Mouse (Mus musculus) induced T-regulatory cell, adult 2 months (primary cell): ENCODE measurements around the gene Zfp60.
A peak's percentile ranks its signal among the peaks of the same experiment; 100 is the strongest.

ENCODE experiments used
- DNase-seq: peaks from one replicate; pipeline ENCODE4 v3.0.0-alpha.2; 2012; ENCODE audit warnings: low read depth

The Zfp60 gene

DNA sequence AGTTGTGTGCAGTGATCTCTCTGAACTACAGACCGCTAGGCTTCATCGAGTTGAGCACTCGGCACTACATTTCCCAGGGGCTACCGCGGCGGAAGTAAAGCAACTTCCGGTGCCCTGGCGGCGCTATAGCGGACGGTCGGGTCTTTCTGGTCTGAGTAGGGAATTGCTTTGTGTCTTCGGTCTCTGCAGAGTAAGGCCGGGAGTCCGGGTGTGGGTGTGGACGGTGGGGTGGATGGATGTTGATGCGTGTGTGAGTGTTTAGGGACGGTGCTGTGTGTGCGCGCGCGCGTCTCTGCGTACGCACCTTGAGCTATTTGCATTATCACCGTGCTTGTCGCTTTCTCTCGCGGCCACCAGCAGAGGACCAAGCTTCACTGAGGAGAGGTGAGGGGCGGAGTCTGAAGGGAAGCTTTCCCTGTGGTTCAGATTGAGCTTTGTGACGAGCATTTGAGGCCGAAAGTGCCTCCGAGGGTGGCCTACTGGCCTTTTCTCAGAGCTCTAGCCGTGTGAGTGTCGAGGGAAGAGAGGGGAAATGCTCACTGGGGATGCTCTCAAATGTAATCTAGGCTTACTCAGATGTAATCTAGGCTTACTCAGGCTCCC, at the start of gene Zfp60:
Zfp60 (plus strand) TSS at position 109 of the 603 bp plus-strand sequence.
- peak; percentile 94 for DNase-seq

DNA sequence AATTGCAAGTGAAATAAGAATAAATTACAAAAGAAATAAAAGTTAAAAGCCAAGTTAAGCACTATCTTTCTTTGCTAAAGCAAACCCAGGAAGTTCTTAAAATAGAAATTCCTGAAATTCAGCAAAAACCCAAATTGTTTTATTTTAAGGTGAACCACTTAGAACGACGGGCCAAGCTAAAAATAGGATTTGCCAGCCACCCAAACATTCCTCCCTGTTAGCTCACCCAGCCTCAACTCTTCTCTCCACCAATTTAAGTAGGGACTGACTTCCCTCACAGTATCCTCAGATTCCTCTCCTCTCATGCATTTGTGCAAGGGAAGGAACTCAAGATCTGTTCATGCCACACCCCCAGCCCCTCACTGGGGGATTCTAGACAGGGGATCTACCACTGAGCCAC, 48.0 kb upstream of the Zfp60 start:
- no peak for DNase-seq

DNA sequence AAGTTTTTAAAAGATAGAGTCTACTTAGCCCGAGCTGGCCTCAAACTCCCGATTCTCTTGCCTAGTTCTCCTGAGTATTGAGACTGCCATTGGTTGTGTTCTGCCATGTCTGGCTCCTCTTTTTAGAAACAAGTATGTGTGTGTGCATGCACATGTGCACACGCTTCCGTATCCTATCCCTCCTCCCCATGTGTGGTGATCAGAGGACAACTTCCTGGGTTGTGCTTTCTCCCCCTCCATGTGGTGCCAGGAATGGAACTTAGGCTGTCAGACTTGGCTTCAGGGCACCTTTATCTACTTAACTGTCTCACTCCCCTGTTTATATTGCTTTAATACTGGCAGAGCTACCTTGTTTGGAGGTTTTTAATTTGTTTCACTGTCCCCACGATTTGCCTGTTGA, 46.0 kb upstream of the Zfp60 start:
- DNase-seq, result no peak

DNA sequence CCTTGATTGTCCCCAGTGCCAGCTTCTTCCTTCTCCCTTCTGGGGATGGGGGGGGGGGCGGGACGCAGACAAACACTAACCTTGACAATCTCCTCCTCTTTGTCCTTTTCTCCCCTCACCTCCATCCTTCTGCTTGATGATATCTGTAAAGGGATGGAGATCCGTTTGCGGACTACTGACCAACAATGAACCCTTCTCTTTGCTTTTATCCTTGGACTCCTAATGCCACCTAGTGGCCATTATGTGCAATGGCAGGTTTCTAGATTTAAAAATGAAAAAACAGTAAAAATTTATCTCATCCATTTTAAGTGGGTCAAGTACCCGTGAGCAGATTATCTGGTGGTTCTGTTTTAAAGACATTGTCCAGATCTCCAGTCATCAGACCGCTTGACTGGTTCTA, 45.5 kb upstream of the Zfp60 start:
- DNase-seq, result peak; percentile 67

DNA sequence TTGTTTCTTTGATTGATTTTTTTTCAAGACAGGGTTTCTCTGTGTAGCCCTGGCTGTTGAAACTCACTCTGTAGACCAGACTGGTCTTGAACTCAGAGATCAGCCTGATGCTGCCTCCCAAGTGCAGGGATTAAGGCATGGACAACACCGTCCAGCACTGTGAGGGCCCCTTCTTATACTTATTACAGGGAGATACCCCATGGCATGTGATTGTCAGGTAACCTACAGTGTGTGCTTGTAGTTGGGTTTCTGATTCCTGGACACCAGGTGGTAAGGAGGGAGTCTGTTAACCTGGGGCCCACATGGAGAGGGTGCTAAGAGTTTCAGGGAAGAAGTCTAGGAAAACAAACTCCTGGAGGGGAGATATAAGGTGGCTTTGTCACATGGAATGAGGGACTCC, 44.1 kb upstream of the Zfp60 start:
- DNase-seq, result no peak

DNA sequence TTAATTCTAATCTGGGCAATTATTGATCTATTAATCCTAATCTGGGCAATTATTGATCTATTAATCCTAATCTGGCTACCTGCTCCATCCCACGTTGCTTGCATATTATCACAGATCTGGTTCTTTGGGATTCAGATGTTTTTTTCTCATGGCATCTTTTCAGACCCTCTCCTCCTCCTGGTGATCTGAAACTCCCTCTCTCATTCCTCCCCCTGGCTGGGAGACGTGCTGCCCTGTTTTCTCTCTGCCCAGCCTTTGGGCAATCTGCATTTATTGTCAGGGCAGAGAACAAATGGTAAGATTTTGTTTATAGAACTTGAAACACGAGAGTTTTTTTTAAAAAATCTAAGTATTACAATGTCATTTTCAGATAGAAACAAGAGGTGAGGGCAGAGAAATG, 43.4 kb upstream of the Zfp60 start:
- DNase-seq, result no peak

DNA sequence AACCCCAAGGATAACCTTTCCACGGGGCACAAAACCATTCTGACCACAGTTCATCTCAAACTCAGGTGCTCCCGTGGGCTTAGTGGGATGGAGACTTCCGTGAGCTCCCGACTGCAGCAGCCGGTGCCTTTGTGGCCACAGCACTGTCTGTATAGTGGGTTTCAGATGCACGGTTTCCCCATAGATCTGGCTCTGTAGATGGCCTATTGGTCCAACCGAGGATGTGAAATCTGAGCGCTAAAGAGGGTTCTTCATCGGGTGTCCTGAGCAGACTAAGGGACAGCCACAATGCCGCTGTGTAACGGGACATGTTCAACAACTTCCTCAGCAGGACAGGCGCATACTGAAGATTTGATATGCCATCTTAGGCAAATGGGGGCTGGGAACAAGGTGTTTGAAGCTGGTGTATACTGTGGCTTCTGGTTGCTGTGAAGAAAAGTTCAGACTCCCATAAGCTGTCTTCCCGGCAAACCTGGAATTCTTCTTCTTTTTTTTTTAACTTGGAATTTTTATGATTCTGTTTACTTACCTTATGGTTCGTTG, 42.9 kb upstream of the Zfp60 start:
- DNase-seq, result no peak

DNA sequence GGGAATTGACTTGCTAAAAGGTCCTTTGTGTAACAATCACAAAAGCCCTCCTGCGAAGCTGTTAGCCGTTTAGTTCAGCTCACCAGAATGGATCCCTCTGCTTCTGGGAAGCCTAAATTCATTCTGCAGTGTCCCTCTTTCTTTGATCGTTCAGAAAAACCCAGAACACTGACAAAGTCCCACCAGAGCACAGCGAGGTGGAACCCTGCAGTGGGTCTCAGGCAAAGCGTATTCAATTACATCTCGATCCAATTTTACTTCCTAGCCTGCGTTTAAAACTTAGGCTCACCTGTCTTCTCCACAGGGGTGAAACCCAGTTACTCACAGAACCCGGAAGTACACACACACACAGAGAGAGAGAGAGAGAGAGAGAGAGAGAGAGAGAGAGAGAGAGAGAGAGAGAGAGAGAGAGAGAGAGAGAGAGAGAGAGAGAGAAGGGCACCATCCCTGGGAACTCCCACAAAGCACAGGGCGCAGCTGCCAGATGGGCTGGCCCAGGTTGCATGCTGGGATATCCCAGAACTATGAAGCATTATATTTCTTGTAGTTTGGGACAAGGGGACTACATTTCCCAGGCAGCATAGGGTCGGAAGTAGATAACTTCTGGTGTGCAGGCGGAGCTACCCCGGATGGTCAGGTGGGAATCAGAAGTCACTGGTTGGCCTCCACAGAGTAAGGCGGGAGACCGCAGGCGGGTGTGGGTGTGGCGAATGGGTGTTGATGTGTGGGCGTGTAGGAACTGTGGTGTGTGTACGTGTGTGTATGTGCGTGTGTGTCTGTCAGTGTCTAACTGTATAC, 42.2 kb upstream of the Zfp60 start, which contains the start of gene Zfp607b:
Zfp607b (plus strand) TSS at position 526 of the 798 bp plus-strand sequence.
- peak; percentile 97 for DNase-seq

DNA sequence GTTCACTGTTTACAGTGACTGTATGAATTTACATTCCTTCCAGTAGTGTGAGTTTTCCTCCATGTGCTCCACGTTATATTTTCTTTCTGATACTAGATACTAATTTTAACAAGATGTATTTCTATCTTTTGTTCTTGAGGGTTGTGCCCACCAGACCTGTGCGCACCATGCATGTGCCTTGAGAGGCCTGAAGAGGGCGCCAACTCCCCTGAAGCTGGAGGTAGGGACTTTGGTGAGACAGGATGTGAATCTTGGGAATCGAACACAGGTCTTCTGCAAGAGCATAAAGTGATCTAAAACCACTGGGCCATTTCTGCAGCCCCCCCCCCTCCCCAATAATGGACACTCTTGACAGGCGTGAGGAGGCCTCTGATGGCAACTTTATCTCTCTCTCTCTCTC, 40.1 kb upstream of the Zfp60 start:
- peak; percentile 73 for DNase-seq

DNA sequence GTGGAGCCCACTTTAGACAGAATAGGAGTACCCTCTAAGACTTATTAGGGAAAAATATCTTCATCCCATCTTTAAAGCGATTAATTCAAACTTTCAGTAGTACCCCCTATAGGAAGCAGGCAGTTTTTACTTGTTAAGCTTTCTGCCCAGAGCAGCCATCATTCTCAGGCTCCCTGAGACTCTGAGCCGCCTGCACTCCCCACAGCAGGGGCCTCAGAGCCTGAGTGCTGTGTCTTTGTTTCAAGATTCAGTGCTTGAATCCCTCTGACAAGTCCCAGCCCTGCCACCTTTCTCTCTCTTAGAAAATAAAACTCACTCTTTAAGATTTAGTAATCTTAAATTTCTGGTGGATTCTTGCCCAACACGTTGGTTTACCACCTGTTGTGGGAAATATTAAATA, 34.5 kb upstream of the Zfp60 start:
- DNase-seq, result no peak

DNA sequence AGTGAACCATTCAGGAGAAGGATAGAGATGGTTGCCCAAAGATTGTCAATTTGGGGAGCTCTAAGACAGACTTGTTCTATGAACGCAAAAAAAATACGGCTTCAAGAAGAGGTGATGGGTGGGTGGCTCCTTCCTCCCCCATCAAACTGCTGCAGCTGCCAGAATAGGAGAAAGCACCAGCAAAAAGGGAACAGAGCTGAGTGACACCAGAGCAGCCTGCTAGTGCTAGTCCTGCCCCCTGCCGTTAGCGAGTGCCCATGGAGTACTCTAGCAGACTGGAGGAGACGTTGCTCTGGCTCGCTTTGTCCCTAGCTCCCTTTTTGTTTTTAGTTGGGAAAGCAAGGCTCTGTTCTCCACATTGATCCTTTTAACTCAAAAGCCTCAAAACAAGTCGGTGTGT, 20.8 kb upstream of the Zfp60 start:
- DNase-seq, result no peak

DNA sequence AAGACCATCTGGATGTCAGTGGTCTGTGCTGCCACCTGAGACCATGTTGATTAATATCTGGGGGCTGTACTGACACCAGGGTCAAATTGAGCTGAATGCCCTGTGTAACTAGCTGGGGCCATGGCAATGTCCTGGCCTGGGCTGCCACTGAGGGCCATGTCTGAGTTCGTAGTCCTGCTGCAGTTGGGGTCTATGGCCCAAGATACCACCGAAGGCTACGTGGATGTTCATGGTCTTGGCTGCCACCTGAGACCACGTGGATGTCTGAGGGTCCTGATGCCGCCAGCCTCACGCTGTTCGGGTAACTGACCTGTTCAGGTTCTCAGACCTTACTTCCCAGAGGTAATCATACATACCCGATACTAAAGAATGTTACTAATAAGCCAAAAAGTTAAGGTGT, 9.2 kb upstream of the Zfp60 start:
- no peak for DNase-seq

DNA sequence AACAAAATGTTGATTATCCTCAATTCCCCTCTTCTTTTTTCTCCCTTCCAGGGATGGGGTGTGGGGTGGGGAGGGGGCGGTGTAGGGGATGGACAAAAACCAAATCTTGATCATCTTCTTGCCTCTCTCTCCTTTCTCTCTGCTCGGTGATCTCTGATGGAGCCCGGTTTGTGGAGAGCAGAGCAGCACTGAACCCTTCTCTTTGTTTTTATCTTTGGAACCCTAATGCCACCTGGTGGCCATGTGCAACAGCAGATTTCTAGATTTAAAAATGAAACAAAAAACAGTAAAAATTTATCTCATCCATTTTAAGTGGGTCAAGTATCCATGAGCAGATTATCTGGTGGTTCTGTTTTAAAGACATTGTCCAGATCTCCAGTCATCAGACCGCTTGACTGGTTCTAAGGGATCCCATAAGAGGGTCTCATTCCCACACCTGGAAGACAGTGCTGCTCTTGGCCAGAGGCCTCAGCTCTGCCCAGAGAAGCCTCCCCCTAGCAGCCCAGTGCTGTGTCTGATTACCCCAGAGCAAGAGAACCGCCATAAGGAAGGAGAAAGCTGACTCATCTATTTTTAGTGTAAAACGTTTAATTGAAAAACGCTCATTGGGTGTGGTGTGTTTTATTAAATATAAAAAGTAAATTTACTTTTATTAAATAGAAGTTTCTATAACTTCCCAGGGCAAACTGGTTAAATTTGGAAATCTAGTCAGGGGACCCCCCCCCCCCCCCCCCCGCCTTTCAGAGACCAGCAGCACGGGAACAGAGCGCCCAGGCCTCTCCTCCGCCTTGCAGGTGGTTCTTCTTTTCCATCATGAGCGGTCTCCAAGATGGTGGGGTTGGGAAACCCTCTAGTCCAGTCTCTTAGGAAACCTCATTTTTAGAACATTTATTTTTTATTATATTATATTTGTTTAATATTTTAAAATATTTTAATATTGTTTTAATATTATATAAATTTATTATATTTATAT, 5.3 kb upstream of the Zfp60 start:
- peak; percentile 86 for DNase-seq

DNA sequence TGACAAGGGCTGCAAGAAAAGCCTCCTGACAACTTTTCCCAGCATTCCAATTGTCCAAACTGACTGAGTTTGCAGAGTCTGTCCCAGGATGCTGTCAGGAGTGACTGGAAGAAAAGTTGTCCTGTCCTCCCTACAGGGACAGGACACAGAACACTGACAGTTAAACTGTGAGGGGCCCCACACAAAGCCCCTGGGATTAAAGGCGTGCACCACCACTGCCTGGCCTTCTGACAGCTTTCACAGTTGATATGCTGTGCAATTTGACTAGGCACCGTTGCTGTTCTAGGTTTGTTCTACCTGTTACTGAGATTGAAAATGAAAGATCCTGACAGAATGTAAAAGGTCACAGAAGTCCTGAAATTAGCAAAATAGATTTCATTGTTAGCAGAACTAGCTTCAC, 3.7 kb upstream of the Zfp60 start:
- no peak for DNase-seq

DNA sequence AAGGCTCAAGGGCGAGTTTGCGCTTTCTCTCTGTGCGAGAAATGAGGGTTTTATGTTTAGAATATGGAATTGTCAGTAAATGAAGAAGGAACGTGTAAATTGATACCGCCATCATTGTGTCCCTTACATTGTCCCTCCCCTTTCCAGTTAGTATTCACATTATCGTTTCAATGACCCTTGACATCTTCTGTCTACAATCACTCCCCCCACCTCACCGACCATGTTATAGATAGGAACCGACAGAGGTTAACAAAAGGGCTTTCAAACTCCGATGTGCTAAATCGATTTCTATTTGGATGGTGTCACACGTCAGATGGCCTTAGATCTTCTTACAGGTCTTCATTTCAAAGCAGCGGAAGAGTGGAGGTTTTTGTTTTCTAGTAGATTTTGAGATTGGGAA, 757 bp downstream of the Zfp60 start:
- no peak for DNase-seq

DNA sequence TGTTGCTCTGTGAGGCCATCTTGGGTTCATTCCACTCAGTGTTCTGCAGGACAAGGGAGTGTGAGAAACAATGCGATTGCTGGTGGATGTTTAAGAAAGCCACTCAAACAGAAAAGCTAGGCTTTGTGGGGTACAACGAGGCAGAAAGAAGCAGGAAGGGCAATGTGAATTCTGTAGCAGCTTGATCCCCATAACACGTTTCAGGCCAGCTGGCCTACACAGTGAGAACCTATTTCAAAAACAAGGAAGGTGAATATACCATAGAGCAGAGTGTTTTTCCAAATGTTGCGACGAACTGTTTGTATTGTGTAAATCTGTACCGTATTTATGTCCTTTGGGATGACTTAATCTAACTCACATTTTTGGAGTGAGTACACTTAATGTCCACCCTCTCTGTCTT, 1.3 kb downstream of the Zfp60 start:
- DNase-seq, result no peak

DNA sequence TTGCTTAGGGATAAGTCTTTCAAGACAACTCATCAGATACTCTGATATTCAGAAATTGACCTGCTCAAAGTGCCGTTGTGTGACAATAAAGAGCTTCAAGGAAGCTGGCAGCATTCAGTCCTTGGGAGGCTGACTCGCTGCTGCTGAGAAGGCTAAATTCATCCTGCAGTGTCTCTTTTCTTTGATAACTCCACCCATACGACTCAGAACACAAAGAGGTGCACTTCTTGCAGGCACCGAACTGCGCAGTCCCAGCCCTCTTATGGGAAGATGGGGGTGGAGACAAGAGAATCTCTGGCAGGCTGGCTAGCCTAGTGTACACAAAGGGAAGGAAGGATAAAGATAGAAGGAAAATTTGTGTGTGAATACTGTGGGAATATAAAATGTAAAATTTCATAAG, 4.3 kb downstream of the Zfp60 start:
- no peak for DNase-seq

DNA sequence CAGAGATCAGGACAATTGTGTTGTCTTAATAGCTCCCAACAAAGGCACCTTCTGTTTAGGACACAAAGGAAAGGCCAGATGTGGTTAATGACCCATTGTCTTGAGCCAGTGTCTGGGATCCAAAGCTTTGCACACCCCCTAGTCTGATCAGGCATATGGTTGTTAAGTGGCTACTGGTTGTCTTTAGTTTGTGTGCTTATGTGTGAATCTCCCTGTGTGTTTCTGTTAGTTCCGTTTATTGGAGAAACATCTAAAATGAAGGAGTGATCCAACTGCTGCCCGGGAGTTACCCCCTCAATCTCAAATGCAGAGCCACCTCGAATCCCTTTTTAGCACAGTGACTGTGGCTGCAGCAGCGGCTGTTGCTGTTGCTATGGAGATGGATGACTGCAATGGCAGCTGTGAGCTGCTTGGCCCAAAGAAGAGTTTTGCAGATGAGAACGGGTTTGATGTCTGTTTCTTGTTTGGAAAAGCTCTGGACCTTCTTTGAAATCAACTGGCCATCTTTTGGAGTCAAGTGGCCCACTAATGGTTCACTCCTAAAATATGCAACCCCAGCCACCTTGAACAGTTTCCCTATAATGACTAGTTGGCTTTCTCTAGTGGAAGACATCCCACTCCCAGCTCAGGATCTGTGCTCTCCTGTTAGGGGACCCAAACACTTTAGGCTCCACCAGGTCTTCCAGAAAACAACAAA, 25.3 kb downstream of the Zfp60 start:
- no peak for DNase-seq

DNA sequence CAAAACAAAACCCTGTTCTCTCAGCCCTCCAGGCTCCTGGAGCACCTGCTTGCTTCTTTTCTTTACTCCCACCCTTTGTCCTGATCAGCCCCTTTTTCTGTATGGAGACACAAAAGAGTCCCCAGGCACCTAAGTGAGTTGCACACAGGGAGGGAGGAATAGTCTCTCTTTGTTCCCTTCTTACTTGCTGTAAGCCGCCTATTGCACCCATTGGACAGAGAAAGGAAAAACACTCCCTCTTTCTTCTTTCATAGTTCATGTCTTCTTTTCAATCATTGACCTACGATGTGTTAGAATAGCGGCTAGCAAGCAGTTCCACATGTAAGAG, 25.8 kb downstream of the Zfp60 start:
- no peak for DNase-seq

DNA sequence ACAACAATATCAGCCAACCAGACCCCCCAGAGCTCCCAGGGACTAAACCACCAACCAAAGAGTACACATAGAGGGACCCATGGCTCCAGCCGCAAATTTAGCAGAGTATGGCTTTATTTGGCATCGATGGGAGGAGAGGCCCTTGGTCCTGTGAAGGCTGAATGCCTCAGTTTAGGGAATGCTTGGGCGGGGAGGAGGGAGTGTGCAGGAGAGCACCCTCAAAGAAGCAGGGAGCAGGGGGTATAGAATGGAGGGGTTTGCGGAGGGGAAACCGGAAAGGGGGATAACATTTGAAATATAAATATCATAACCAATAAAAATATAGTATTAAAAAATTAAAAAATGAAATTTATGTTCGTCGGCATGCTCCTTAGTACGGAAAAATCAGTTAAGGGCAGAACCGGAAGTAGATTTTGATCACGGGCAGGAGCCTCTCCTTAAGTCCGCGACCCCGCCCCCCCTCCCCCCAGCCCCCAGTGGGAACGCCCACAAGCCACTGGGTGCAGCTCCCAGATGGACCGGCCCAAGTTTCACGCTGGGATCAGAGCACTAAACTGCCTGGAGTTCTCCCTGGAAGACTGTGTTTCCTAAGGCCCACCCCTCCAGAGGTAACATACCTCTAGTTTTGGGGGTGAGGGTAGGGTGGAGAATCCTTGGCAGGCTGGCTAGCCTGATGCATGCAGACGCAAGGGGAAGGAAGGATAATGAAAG, 34.1 kb downstream of the Zfp60 start:
- DNase-seq, result peak; percentile 9

DNA sequence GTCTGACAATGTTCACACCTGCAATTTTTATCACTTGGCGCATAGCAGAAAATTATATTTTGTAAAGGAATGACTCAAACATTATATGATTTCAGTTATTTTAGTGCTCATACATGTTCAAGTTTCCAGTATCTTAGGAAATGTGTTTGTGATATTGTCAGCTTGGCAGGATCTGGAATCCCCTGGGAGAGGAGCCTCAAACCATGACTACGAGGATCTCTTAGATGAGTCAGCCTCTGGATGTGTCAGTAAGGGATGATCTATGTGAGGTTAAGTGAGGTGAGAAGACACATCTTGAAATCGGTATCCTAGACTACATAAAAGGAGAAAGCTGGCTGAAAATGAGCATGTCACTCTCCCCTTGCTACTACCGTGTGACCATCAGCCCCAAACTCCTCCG, 58.1 kb downstream of the Zfp60 start:
- no peak for DNase-seq
